Mouse (Mus musculus) embryonic facial prominence, embryonic 12.5 days (tissue): Measurements from ENCODE around the gene Polr3k. TPM values are rescaled to one million over a fixed set of nuclear protein-coding genes. Genes with fewer than 3 reads are reported as not detected.

Source experiments
- ATAC-seq: fragments of 200-750 bp; cut with Nextera tagmentation; 2 replicates; pipeline ENCODE4 v1.8.0; 2017; ENCODE audit not compliant: insufficient number of reproducible peaks, insufficient read depth, low FRiP score, low TSS enrichment
- H3K27ac ChIP-seq: fragments of 300-500 bp; sonication (generic); 2 replicates; pipeline ENCODE4 v1.5.1; 2016; ENCODE audit warnings: mild to moderate bottlenecking
- H3K27me3 ChIP-seq: fragments of 300-500 bp; sonication (generic); 2 replicates; pipeline ENCODE4 v1.6.1; 2016; ENCODE audit warnings: mild to moderate bottlenecking, moderate library complexity
- H3K36me3 ChIP-seq: fragments of 300-500 bp; sonication (generic); 2 replicates; pipeline ENCODE4 v1.6.1; 2016; ENCODE audit warnings: mild to moderate bottlenecking
- H3K4me1 ChIP-seq: fragments of 300-500 bp; sonication (generic); 2 replicates; pipeline ENCODE4 v1.6.1; 2016
- H3K4me2 ChIP-seq: fragments of 300-500 bp; sonication (generic); replicated peaks from 2 replicates; pipeline ENCODE4 v1.6.1; 2016; ENCODE audit warnings: mild to moderate bottlenecking, moderate library complexity
- H3K4me3 ChIP-seq: fragments of 300-500 bp; sonication (generic); 2 replicates; pipeline ENCODE4 v1.5.1; 2016; ENCODE audit warnings: mild to moderate bottlenecking
- H3K9ac ChIP-seq: fragments of 300-500 bp; sonication (generic); 2 replicates; pipeline ENCODE4 v1.6.1; 2016; ENCODE audit warnings: mild to moderate bottlenecking, moderate library complexity
- H3K9me3 ChIP-seq: fragments of 300-500 bp; sonication (generic); 2 replicates; pipeline ENCODE4 v1.6.1; 2016; ENCODE audit warnings: mild to moderate bottlenecking, moderate library complexity
- WGBS: fragments of 180-500 bp; shearing (Covaris S2); methylation state at CpG from one replicate; pipeline ENCODE4 v1.1.7; 2016; 5-methylcytosine and 5-hydroxymethylcytosine counted together
- polyA plus RNA-seq: library from polyadenylated mRNA; unstranded; fragments of >200 nt; fragmentation: Nextera tagmentation; extraction: Ambion mirVana; gene quantifications from 2 replicates; pipeline ENCODE4 v1.2.1, GENCODE M21; 2016

Polr3k gene
- polyA plus RNA-seq: 84.4 and 86.7 TPM in 2 replicates

DNA sequence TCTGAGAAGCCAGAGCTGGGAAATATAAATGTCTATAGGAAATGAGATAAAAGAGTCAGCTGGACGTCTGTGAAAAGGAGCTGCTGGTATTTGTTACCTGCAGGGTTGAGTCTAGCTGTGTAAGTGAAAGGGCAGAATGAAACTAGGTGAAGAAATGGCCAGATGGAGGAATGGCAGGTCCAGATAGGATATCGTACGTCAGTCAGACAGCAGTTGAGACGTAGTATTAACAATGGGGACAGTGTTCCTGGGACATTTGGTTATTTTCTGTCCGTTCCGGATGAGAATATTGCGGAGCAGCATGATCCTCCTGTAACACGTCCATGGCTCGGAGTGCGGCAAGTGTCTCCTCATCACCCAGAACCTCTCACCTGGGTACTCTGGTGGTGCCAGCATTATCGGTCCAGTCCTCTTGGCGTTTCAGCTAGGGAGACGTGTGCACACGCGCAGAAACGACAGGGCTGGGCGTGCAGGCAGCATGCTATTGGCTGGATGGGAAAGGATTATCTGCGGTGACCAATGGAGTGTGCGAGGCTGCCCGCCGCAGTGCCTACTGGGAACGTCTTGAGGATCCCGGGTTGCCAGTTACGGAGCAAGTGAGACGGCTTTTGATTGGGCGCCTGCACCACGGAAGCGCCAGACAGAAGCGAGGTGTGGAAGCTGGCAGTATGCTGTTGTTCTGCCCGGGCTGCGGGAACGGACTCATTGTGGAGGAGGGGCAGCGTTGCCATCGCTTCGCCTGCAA, at the start of gene Polr3k:
Gene Polr3k (plus strand): TSS at position 547 of the 745 bp plus-strand sequence.
- WGBS: under 1% methylated on average over 35 of the region's 35 CpGs
- peak within 1 kb of the TSS; percentile 84 for H3K27ac ChIP-seq
- peak; percentile 100 for ATAC-seq

DNA sequence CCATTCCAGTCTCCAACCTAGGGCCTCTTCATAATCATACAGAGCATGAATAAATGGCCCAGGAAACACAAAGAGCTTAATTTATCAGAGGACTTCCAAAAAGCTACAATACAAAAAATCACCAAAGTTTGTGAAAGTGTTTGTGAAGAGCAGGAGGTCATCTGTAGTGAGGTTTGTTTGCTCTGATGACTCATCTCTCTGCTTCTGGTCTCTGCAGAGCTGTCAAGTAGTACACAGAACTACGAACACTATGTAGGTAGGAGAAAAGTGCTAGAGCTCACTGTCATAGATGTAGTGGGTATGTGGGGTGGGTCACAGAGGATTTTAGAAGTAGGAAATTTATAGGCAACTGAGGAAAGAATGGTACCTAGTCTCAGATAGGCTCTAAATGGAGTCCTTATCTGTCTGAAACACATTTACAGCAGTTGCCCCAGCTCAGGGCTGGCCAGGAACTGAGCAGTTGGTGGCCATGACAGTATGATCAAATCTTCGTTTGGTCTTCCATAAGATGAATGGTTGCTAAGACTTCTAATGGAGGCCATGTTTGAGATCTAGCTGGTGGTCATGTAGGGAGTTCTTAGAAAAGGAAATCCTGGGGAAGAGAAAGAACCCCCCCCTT, 35.0 kb upstream of the Polr3k start:
- Histone ChIP-seq H3K4me2 (no peak overlapping the region), H3K9me3 (no peaks in the 10 kb centered on the region), H3K4me3 (no peak overlapping the region), H3K27ac (no peak overlapping the region), H3K27me3 (no peaks in the 10 kb centered on the region), H3K36me3 (no peaks in the 10 kb centered on the region), H3K4me1 (no peaks in the 10 kb centered on the region), H3K9ac (no peak overlapping the region)
- WGBS: 63% methylated on average over 2 of the region's 2 CpGs
- ATAC-seq: no peak

More for the DNA sequence above, at the start of gene Polr3k:
- H3K4me3 ChIP-seq: peak within 1 kb of the TSS; percentile 78
- peaks cover 16% of the 10 kb centered on the region for H3K36me3 ChIP-seq
- peak within 1 kb of the TSS; percentile 75 for H3K4me2 ChIP-seq
- H3K27me3 ChIP-seq: no peaks in the 10 kb centered on the region
- peaks cover 15% of the 10 kb centered on the region for H3K4me1 ChIP-seq
- H3K9ac ChIP-seq: peak within 1 kb of the TSS; percentile 74
- no peaks in the 10 kb centered on the region for H3K9me3 ChIP-seq

DNA sequence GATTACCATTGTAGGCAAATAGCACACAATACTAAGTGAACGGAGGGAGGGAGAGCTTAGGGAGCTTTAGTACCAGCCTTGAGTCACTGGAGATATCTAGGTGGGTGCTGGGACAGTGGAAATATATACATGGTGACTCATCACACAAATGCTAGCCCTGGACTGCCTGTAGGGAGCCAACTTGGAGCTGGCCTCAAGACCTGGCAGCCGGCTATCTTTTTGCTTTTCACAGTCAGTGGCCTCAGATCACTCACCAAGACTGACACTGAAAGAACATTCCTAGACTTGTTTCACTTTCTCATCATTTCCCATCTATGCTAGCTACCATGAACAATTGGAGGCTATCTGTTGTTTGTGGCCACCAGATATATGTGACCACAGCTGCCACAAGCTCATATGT, 31.4 kb upstream of the Polr3k start:
- 78% methylated on average over 2 of the region's 2 CpGs for WGBS
- no peaks in the 10 kb centered on the region for H3K36me3 ChIP-seq
- H3K27me3 ChIP-seq: no peaks in the 10 kb centered on the region
- no peaks in the 10 kb centered on the region for H3K4me1 ChIP-seq
- no peak for ATAC-seq
- H3K27ac ChIP-seq: no peak overlapping the region
- H3K9ac ChIP-seq: no peak overlapping the region
- H3K4me3 ChIP-seq: no peak overlapping the region
- H3K4me2 ChIP-seq: no peak overlapping the region
- H3K9me3 ChIP-seq: no peaks in the 10 kb centered on the region

DNA sequence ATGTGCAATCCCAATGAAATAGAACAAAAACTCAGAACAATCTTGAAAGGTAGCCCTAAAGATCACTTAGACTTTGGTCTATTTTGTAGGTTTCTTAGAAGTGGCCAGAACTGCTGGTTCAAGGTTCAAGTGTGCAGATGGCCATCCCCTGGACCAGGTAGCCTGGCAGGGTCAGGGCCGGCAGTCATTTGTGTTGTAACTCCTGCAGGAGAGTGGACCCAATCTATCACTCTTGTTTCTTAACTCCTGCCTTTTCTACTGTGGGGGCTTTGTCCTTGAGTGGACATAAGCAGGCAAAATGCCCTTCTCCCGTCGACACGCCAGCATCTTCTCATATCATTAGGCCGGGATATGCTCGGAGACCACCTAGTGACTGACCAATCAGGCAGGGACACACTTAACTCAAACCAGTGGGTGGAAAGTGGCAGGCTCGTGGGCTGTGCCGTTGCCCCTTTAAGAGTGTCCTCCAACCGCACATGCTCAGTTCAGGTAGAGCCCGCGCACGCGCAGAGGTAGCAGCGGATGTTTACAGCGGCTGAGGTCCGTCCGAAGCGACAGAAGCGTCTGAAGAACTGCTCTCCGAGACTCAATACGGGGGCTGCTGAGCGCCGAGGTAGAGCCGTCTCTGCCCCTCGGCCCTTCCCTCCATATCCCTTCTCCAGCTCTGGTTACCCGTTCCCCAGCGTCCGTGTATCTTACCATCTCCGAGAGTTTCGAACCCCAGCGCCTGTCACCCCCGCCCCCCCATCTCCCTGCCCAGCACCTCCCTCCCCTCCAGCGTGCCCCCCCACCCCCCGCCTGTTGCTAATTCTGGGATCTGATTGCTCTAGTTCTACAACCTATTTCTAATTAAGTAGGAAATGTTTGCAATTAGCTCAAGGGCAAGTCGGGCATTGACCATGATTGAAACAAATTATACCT, 26.5 kb upstream of the Polr3k start, which contains the start of gene Pcmtd2:
Gene Pcmtd2 (plus strand): TSS at position 483 of the 921 bp plus-strand sequence.
- peak within 1 kb of the TSS; percentile 87 for H3K27ac ChIP-seq
- no peaks in the 10 kb centered on the region for H3K27me3 ChIP-seq
- WGBS: under 1% methylated on average over 35 of the region's 35 CpGs
- no peaks in the 10 kb centered on the region for H3K9me3 ChIP-seq
- H3K4me3 ChIP-seq: peak within 1 kb of the TSS; percentile 82
- peak; percentile 95 for ATAC-seq
- H3K9ac ChIP-seq: peak within 1 kb of the TSS; percentile 85
- peak within 1 kb of the TSS; percentile 74 for H3K4me2 ChIP-seq
- H3K36me3 ChIP-seq: peaks cover 4% of the 10 kb centered on the region; the same call in 1 of the 2 replicates
- H3K4me1 ChIP-seq: peaks cover 10% of the 10 kb centered on the region

DNA sequence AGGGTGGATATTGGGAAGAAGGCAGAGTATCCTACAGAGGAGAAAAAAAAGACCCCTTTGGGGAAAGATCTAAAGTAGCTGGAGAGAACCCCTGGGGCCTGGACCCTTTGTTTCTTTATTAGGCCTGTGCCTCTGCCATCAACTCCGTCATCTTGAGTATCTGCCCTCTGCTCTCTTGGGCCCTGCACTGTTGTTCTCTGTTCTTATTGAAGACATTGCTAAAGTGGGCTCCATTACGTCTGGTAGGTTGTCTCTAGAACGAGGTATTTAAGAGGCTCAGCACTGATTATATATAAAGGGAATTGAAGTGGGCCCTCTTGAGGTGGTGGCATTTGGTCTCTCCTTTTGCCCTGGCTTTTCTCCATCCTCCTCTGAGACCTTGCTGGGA, 25.9 kb upstream of the Polr3k start:
- H3K9ac ChIP-seq: peak overlapping the region; percentile 85
- 0% methylated on average over 3 of the region's 3 CpGs for WGBS
- no peaks in the 10 kb centered on the region for H3K27me3 ChIP-seq
- H3K4me2 ChIP-seq: peak overlapping the region; percentile 74
- H3K9me3 ChIP-seq: no peaks in the 10 kb centered on the region
- peak overlapping the region; percentile 4; the same call in 1 of the 2 replicates for H3K27ac ChIP-seq
- peaks cover 6% of the 10 kb centered on the region; the same call in 1 of the 2 replicates for H3K36me3 ChIP-seq
- peak overlapping the region; percentile 82 for H3K4me3 ChIP-seq
- ATAC-seq: no peak
- H3K4me1 ChIP-seq: peaks cover 10% of the 10 kb centered on the region

DNA sequence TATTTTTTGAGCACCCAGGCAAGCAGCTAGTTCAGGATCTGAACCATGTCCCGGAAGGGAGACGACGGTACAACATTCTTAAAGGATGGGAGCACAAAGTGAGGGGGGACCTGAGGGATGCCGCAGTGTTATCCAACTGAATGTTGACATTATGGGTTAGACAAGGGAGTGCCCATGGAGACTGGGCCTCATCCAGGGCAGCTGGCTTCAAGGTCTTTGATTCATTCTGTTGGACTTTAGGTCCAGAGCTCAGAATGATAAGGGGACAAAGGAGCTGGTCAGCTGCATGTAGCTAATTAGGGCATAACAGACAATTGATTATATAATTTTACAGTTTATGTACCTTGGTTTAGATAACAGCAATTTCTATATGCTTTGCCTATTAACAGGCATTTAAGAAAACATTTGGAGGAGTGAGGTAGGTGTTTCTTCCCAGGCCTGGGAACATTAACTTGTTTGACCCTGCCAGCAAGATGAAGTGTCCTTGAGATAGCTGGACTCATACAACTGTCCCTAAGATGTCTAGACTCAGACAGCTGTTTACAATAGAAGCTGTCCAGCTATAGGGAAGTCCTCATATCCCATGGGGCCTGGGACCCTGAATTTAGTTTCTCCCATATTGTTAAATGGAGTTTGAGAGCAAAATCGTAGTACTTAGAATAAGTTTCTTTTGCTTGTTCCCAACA, 18.3 kb upstream of the Polr3k start:
- no peak for ATAC-seq
- WGBS: 81% methylated on average over 5 of the region's 5 CpGs

DNA sequence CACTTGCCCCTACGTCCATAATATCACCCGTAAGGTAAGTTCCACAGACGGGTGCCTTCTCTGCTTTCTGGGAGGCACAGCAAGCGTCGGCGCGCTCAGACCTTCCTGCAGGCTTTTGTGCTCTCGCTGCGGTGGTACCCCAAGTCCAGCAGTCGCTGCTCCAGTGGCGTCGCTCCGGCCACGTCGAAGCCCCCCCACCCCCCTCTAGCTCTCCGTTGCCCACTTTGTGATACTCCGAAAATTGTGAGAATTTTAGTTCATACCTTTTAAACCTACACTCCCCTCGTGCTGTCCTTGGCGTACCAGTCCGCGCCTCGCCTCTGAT, 361 bp downstream of the Polr3k start:
- Histone ChIP-seq H3K4me2 (peak overlapping the region; percentile 75), H3K27me3 (no peaks in the 10 kb centered on the region), H3K4me3 (peak overlapping the region; percentile 78), H3K9ac (peak overlapping the region; percentile 74), H3K27ac (peak overlapping the region; percentile 84), H3K9me3 (no peaks in the 10 kb centered on the region), H3K4me1 (peaks cover 15% of the 10 kb centered on the region), H3K36me3 (peaks cover 20% of the 10 kb centered on the region)
- ATAC-seq: peak; percentile 75; the same call in 1 of the 2 replicates
- under 1% methylated on average over 22 of the region's 22 CpGs for WGBS

More for the DNA sequence above, 18.3 kb upstream of the Polr3k start:
- Histone ChIP-seq H3K27ac (no peak overlapping the region), H3K9me3 (no peaks in the 10 kb centered on the region), H3K36me3 (peaks cover 46% of the 10 kb centered on the region), H3K4me1 (no peaks in the 10 kb centered on the region), H3K4me2 (no peak overlapping the region), H3K27me3 (no peaks in the 10 kb centered on the region), H3K9ac (no peak overlapping the region), H3K4me3 (no peak overlapping the region)

DNA sequence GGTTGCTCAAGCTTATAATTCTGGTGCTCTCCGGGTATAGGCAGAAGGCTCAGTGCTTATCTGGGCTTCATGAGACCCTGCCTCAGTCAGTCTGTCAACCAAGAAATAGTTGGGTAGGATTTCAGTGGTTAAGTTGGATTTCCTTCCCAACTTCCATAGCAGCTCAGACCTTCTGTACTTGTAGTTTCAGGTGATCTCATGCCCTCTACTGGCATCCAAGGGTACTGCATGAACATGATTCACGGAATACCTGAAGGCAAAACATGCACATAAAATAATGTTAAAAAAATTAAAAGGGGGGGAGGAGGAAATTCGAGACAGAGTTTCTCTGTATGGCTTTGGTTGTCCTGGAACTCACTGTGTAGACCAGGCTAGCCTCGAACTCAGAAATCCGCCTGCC, 2.8 kb downstream of the Polr3k start:
- no peak overlapping the region for H3K4me2 ChIP-seq
- peaks cover 31% of the 10 kb centered on the region for H3K36me3 ChIP-seq

DNA sequence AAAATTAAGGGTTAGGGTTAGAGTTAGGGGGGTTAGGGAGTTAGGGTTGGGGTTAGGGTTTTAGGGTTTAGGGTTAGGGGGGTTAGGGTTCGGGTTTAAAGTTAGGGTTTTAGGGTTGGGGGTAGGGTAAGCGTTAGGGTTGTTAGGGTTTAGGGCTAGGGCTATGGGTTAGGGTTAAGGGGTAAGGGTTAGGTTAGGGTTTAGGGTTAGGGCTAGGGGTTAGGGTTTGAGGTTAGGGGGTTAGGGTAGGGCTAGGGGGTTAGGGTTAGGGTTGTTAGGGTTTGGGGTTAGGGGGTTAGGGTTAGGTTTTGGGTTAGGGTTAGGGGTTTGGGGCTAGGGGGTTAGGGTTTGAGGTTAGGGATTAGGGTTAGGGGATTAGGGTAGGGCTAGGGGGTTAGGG, 6.9 kb downstream of the Polr3k start:
- H3K36me3 ChIP-seq: peaks cover 29% of the 10 kb centered on the region
- H3K9ac ChIP-seq: no peak overlapping the region
- H3K4me1 ChIP-seq: no peaks in the 10 kb centered on the region
- no peak overlapping the region for H3K4me3 ChIP-seq
- H3K27ac ChIP-seq: no peak overlapping the region
- H3K27me3 ChIP-seq: no peaks in the 10 kb centered on the region
- H3K4me2 ChIP-seq: no peak overlapping the region
- ATAC-seq: no peak
- whole genome bisulfite sequencing: 89% methylated on average over 2 of the region's 2 CpGs
- no peaks in the 10 kb centered on the region for H3K9me3 ChIP-seq

More for the DNA sequence above, 2.8 kb downstream of the Polr3k start:
- ATAC-seq: no peak
- 59% methylated on average over 5 of the region's 5 CpGs for WGBS
- Histone ChIP-seq H3K27me3 (no peaks in the 10 kb centered on the region), H3K4me3 (no peak overlapping the region), H3K9ac (no peak overlapping the region), H3K4me1 (peaks cover 15% of the 10 kb centered on the region), H3K27ac (no peak overlapping the region), H3K9me3 (no peaks in the 10 kb centered on the region)

DNA sequence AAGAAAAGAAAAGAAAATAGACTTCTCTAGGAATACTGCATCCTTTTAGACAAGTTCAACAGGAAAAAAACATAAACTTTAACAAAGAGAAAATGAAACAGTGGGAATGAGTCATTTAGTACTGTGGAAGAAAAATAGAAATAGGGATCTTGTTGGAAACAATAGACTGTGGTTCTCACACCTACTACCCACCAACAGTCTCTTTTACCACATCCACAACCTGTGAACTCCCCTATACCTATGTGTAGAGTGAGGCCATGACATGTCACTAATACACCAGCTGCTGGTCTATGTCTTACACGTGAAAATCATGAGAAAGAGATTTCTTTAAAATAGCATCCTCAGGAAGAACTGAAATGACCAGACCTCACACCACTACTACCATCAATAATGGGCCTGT, 14.8 kb downstream of the Polr3k start:
- H3K4me3 ChIP-seq: no peak overlapping the region
- no peak overlapping the region for H3K4me2 ChIP-seq
- no peak for ATAC-seq
- H3K4me1 ChIP-seq: no peaks in the 10 kb centered on the region
- H3K27ac ChIP-seq: no peak overlapping the region
- no peaks in the 10 kb centered on the region; the same call in 1 of the 2 replicates for H3K36me3 ChIP-seq
- H3K9ac ChIP-seq: no peak overlapping the region
- no peaks in the 10 kb centered on the region for H3K27me3 ChIP-seq
- no peaks in the 10 kb centered on the region for H3K9me3 ChIP-seq
- 69% methylated on average over 1 of the region's 1 CpGs for WGBS
